Mouse (Mus musculus) midbrain, embryonic 14.5 days (tissue): Measurements from ENCODE around the gene Gm11034. TPM values are rescaled to one million over a fixed set of nuclear protein-coding genes. Genes with fewer than 3 reads are reported as not detected.

Experiments used
- ATAC-seq: fragments of 200-750 bp; cut with Nextera tagmentation; 2 replicates; pipeline ENCODE4 v1.8.0; 2017; ENCODE audit warnings: moderate number of reproducible peaks, moderate library complexity; ENCODE audit not compliant: low FRiP score, low TSS enrichment
- DNase-seq: peaks from one replicate; pipeline ENCODE4 v3.0.0-alpha.2; 2015
- H3K27ac ChIP-seq: fragments of 300-500 bp; sonication (generic); replicated peaks from 2 replicates; pipeline ENCODE4 v1.5.1; 2014; ENCODE audit warnings: mild to moderate bottlenecking, low read depth, low read length, moderate library complexity
- H3K27me3 ChIP-seq: fragments of 300-500 bp; sonication (generic); 2 replicates; pipeline ENCODE4 v1.6.1; 2014; ENCODE audit warnings: low read length, control low read depth, mixed read lengths; ENCODE audit not compliant: control insufficient read depth, insufficient read depth
- H3K36me3 ChIP-seq: fragments of 300-500 bp; sonication (generic); 2 replicates; pipeline ENCODE4 v1.6.1; 2014; ENCODE audit warnings: low read length, control low read depth; ENCODE audit not compliant: control insufficient read depth, insufficient read depth
- H3K4me1 ChIP-seq: fragments of 300-500 bp; sonication (generic); 2 replicates; pipeline ENCODE4 v1.6.1; 2014; ENCODE audit warnings: mild to moderate bottlenecking, antibody characterized with exemption, low read length, control low read depth; ENCODE audit not compliant: control insufficient read depth, insufficient read depth
- H3K4me2 ChIP-seq: fragments of 300-500 bp; sonication (generic); 2 replicates; pipeline ENCODE4 v1.6.1; 2014; ENCODE audit warnings: mild to moderate bottlenecking, low read length, moderate library complexity
- H3K4me3 ChIP-seq: fragments of 300-500 bp; sonication (generic); replicated peaks from 2 replicates; pipeline ENCODE4 v1.5.1; 2014; ENCODE audit warnings: low read depth, low read length
- H3K9ac ChIP-seq: fragments of 300-500 bp; sonication (generic); replicated peaks from 2 replicates; pipeline ENCODE4 v1.6.1; 2014; ENCODE audit warnings: mild to moderate bottlenecking, low read length, moderate library complexity
- H3K9me3 ChIP-seq: fragments of 300-500 bp; sonication (generic); 2 replicates; pipeline ENCODE4 v1.6.1; 2016; ENCODE audit warnings: low read length, control low read depth, mixed read lengths; ENCODE audit not compliant: control insufficient read depth
- WGBS: fragments of 180-500 bp; shearing (Covaris S2); extraction: QIAGEN DNeasy Blood & Tissue Kit; methylation state at CpG from one replicate; pipeline ENCODE4 v1.1.7; 2014; 5-methylcytosine and 5-hydroxymethylcytosine counted together
- polyA plus RNA-seq: library from polyadenylated mRNA; unstranded; fragments of >200 nt; fragmentation: Nextera tagmentation; extraction: Ambion mirVana; gene quantifications from 2 replicates; pipeline ENCODE4 v1.2.1, GENCODE M21; 2014

Gene Gm11034
- polyA plus RNA-seq, 1 experiment from 2014 or later, result not detected

GRCm38 (mm10) chr8:72192065-72192464, 21.4 kb downstream of the Gm11034 start:
- no peak overlapping the region for H3K27ac ChIP-seq
- no peak overlapping the region for H3K4me2 ChIP-seq
- H3K9me3 ChIP-seq, result no peaks in the 10 kb centered on the region
- no peaks in the 10 kb centered on the region for H3K4me1 ChIP-seq
- H3K36me3 ChIP-seq, result no peaks in the 10 kb centered on the region
- H3K4me3 ChIP-seq, result no peak overlapping the region
- no peak for ATAC-seq
- H3K27me3 ChIP-seq, result no peaks in the 10 kb centered on the region
- no peak for DNase-seq
- H3K9ac ChIP-seq, result no peak overlapping the region

DNA sequence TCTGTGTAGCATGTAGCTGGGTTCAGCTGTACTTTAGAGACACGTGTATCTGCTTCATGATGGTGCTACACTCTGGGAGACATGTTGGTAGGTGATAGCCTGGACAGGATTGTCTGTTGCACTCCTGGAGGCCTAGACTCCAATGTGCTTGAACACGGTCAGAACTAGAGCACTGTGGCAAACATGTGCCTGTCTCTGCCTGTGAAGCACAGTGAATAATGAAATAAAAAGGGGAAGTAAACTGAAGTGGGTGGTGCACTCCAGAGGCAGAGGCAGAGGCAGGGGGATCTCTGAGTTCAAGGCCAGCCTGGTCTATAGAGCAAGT, 23.3 kb downstream of the Gm11034 start:
- H3K36me3 ChIP-seq, result no peaks in the 10 kb centered on the region
- WGBS, result 83% methylated on average over 2 of the region's 2 CpGs
- no peak overlapping the region for H3K4me2 ChIP-seq
- ATAC-seq (no peak), DNase-seq (no peak)
- no peaks in the 10 kb centered on the region for H3K9me3 ChIP-seq
- no peaks in the 10 kb centered on the region for H3K27me3 ChIP-seq
- no peaks in the 10 kb centered on the region for H3K4me1 ChIP-seq
- H3K27ac ChIP-seq, result no peak overlapping the region
- H3K9ac ChIP-seq, result no peak overlapping the region
- H3K4me3 ChIP-seq, result no peak overlapping the region

DNA sequence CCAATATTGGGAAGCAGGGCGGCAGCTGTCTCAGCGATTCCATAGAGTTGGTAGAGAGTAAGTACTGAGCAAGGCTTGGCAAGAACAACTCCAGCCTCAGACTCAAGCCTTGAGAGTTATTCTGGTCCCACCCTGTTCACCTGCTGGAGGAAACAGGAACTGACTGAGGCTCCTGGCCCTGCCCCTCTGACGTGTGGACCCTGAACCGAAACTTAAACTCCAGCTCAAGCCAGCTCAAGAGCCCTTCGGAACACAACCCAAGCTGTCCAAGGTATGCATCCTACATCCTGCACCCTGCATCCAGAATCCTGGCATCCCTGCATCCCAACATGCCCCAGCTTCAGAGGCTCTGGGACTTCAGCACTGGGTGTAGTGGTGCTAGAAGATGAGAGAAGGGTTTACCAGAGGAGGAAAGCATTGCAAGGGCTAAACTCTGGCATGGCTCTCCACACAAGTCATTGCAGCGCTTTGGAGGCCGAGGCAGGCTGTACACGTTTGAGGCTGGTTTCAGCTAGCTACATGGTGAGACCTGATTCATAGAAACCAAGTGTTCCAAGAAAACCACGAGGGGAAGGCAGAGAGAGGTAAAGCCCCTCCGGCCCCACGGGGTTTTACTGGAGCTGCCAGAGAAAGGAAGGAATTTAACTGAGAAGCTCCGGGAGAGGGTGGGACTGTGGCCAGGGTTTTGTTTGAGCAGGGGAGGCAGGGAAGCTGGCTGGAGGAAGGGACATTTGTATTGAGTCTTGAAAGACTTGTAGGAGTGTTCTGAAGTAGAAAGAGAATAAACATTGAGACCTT, 23.8 kb downstream of the Gm11034 start, which contains the start of gene Hsh2d:
Gene Hsh2d (plus strand): TSS at position 222 of the 798 bp plus-strand sequence.
- H3K4me1 ChIP-seq, result no peaks in the 10 kb centered on the region
- no peak for ATAC-seq
- 77% methylated on average over 12 of the region's 12 CpGs for whole genome bisulfite sequencing

DNA sequence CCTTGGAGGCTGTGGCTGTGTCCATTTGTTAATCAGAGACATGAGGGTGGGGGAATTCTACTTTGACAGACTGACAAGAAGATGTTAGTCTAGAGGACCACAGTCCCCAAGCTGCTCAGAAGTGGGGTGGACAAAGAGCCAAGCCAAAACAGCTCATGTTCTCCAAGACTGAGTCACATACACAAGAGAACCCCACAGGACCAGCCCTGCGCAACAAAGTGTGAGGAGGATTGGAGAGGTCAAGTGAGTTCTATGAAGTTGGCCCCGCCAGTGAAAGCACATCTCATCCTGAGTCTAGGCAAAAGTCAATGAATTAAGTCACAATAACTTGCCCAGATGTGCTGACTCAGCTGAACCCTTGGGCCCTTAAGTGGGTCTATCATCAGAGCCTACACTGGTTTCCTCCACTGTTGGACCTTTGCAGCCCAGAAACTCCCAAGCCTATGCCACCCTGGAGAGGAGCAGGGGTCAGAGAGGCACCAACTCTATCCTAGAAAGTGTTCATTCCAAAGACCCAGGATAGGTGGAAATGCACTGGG, 25.6 kb downstream of the Gm11034 start:
- Histone ChIP-seq H3K4me2 (no peak overlapping the region), H3K36me3 (no peaks in the 10 kb centered on the region), H3K27ac (no peak overlapping the region), H3K9me3 (no peaks in the 10 kb centered on the region), H3K27me3 (no peaks in the 10 kb centered on the region), H3K9ac (no peak overlapping the region), H3K4me1 (no peaks in the 10 kb centered on the region), H3K4me3 (no peak overlapping the region)
- ATAC-seq (no peak), DNase-seq (no peak)
- 79% methylated on average over 2 of the region's 2 CpGs for WGBS

More for the DNA sequence above, 23.8 kb downstream of the Gm11034 start, which contains the start of gene Hsh2d:
- H3K4me2 ChIP-seq, result no peak within 1 kb of the TSS
- no peaks in the 10 kb centered on the region for H3K27me3 ChIP-seq
- H3K4me3 ChIP-seq, result no peak within 1 kb of the TSS
- H3K9ac ChIP-seq, result no peak within 1 kb of the TSS
- DNase-seq, result no peak
- H3K27ac ChIP-seq, result no peak within 1 kb of the TSS
- H3K36me3 ChIP-seq, result no peaks in the 10 kb centered on the region
- no peaks in the 10 kb centered on the region for H3K9me3 ChIP-seq

GRCm38 (mm10) chr8:72183554-72184202, 29.8 kb downstream of the Gm11034 start:
- no peak for ATAC-seq
- peak; percentile 16 for DNase-seq
- H3K4me2 ChIP-seq, result no peak overlapping the region
- WGBS, result 82% methylated on average over 2 of the region's 2 CpGs
- H3K27ac ChIP-seq, result no peak overlapping the region
- peaks cover 36% of the 10 kb centered on the region for H3K36me3 ChIP-seq
- no peak overlapping the region for H3K9ac ChIP-seq
- no peak overlapping the region for H3K4me3 ChIP-seq
- H3K27me3 ChIP-seq, result no peaks in the 10 kb centered on the region
- no peaks in the 10 kb centered on the region for H3K9me3 ChIP-seq
- H3K4me1 ChIP-seq, result no peaks in the 10 kb centered on the region

DNA sequence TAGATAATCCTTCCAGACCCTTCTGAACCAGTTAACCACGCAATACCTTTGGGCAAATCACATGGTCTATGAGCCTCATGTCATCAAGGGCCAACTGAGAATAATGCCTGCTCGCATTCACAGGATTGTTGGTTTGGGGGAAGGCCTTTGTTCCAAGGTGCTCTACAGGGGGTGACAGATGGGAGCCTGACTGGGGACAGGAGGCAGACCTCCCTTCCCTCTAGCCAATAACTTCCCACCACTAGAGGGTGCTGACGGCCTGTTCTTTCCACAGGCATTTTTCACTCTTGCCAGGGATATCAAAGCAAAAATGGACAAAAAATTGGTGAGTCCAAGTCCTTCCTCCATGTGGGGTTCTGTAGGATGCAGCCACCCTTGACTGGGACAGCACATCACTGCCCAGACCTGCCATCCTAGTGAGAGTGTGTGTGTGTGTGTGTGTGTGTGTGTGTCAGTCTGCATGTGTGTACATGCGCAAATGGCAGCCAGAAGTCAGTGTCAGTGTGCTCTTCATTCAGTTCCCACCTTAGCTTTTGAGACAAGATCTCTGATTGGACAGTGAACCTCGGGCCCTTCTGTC, 36.0 kb downstream of the Gm11034 start:
- DNase-seq (peak; percentile 80), ATAC-seq (peak; percentile 68)
- 59% methylated on average over 5 of the region's 5 CpGs for WGBS
- Histone ChIP-seq H3K4me1 (no peaks in the 10 kb centered on the region), H3K4me3 (no peak overlapping the region), H3K4me2 (no peak overlapping the region), H3K9ac (no peak overlapping the region), H3K27ac (no peak overlapping the region), H3K27me3 (no peaks in the 10 kb centered on the region), H3K36me3 (peaks cover 98% of the 10 kb centered on the region), H3K9me3 (no peaks in the 10 kb centered on the region)

GRCm38 (mm10) chr8:72169681-72170249, 43.7 kb downstream of the Gm11034 start:
- no peak for ATAC-seq
- Histone ChIP-seq H3K36me3 (peaks cover 68% of the 10 kb centered on the region), H3K4me2 (no peak overlapping the region), H3K9me3 (no peaks in the 10 kb centered on the region), H3K9ac (no peak overlapping the region), H3K27ac (no peak overlapping the region), H3K4me3 (no peak overlapping the region), H3K27me3 (no peaks in the 10 kb centered on the region), H3K4me1 (no peaks in the 10 kb centered on the region)
- DNase-seq, result no peak
- WGBS, result 87% methylated on average over 3 of the region's 3 CpGs

DNA sequence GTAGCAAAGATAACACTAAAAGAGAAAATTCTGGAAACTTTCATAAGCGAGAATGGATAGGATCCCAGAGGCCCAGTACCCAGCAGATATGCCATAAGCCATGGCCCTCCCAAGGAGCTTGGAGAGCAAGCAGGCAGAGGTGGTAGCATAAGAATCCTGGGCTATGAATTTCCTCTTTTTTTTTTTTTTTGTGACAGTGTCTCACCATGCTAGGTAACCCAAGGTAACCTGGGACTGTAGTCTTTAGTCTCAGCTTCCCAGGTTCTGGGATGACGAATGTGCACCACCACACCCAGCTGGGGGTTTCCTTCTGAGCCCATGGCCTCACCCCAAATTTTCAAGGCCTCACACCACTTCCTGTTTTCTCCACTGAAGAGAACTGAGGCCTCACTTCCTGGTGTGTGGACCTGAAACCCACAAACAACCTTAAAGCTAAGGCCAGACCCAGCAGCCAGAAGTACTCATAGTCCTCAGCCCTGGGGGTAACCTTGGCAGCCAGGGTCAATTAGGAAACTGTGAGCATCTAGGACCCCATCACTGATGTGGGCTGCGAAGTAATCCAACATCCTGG, 44.3 kb downstream of the Gm11034 start:
- no peak overlapping the region for H3K4me3 ChIP-seq
- no peaks in the 10 kb centered on the region for H3K9me3 ChIP-seq
- H3K27ac ChIP-seq, result no peak overlapping the region
- no peaks in the 10 kb centered on the region for H3K27me3 ChIP-seq
- H3K9ac ChIP-seq, result no peak overlapping the region
- WGBS, result 95% methylated on average over 3 of the region's 3 CpGs
- no peaks in the 10 kb centered on the region for H3K4me1 ChIP-seq
- ATAC-seq, result no peak
- no peak overlapping the region for H3K4me2 ChIP-seq
- H3K36me3 ChIP-seq, result peaks cover 68% of the 10 kb centered on the region
- no peak for DNase-seq
